Mouse (Mus musculus): ENCODE results near the gene 1110051M20Rik.

DNA sequence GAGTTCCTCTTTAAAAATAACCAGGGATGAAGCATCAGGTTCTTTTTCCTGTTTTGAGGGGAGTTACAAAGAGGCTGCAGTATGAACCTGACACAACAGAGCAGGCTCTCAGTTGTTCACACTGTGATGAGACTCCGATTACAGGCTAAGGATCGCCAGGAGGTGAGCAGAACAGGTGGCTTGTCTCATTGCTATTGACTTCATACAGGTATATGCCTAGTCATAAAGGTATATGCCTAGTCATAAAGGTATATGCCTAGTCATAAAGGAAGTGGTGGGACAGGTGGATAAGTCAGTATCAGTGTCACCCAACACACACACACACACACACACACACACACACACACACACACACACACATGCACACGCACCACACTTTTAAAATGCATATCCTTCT lies 115.8 kb downstream of the 1110051M20Rik start:
- TF ChIP-seq CTCF (conservative IDR thresholded peaks at IDR 0.05 in 1 of 2, IDR thresholded peaks at IDR 0.05 in 1 of 2; ENCODE audit: low read depth in 2 of 2, low read length in 2 of 2): no peak
- no peak for TF ChIP-seq MAZ (IDR thresholded peaks at IDR 0.05; ENCODE audit: low read depth, low read length)
- no peak for TF ChIP-seq MYC (IDR thresholded peaks at IDR 0.05; ENCODE audit: low read depth, low read length)
- no peak for TF ChIP-seq MEF2A (IDR thresholded peaks at IDR 0.05; ENCODE audit: borderline replicate concordance, low read depth, low read length)
